Mouse (Mus musculus) limb, embryonic 13.5 days (tissue): ENCODE measurements around the gene AU040320. TPM values are rescaled to one million over a fixed set of nuclear protein-coding genes. Genes with fewer than 3 reads are reported as not detected.

Experiments used
- ATAC-seq: fragments of 200-750 bp; cut with Nextera tagmentation; 2 replicates; pipeline ENCODE4 v1.8.0; 2017; ENCODE audit warnings: low read depth, moderate number of reproducible peaks, moderate TSS enrichment; ENCODE audit not compliant: low FRiP score
- H3K27ac ChIP-seq: fragments of 300-500 bp; sonication (generic); 2 replicates; pipeline ENCODE4 v1.5.1; 2015; ENCODE audit warnings: inconsistent platforms, mild to moderate bottlenecking, moderate library complexity
- H3K27me3 ChIP-seq: fragments of 300-500 bp; sonication (generic); 2 replicates; pipeline ENCODE4 v1.6.1; 2015; ENCODE audit warnings: mild to moderate bottlenecking, inconsistent platforms
- H3K36me3 ChIP-seq: fragments of 300-500 bp; sonication (generic); 2 replicates; pipeline ENCODE4 v1.6.1; 2015; ENCODE audit warnings: inconsistent platforms, mild to moderate bottlenecking, moderate library complexity
- H3K4me1 ChIP-seq: fragments of 300-500 bp; sonication (generic); 2 replicates; pipeline ENCODE4 v1.6.1; 2015; ENCODE audit warnings: inconsistent platforms
- H3K4me2 ChIP-seq: fragments of 300-500 bp; sonication (generic); replicated peaks from 2 replicates; pipeline ENCODE4 v1.6.1; 2015; ENCODE audit warnings: inconsistent platforms, mild to moderate bottlenecking, moderate library complexity
- H3K4me3 ChIP-seq: fragments of 300-500 bp; sonication (generic); 2 replicates; pipeline ENCODE4 v1.5.1; 2015; ENCODE audit warnings: moderate library complexity, mild to moderate bottlenecking, inconsistent platforms
- H3K9ac ChIP-seq: fragments of 300-500 bp; sonication (generic); 2 replicates; pipeline ENCODE4 v1.6.1; 2015; ENCODE audit warnings: mild to moderate bottlenecking, inconsistent platforms
- H3K9me3 ChIP-seq: fragments of 300-500 bp; sonication (generic); 2 replicates; pipeline ENCODE4 v1.6.1; 2016; ENCODE audit warnings: inconsistent platforms
- WGBS: fragments of 180-500 bp; shearing (Covaris S2); methylation state at CpG from one replicate; pipeline ENCODE4 v1.1.7; 2015; 5-methylcytosine and 5-hydroxymethylcytosine counted together
- polyA plus RNA-seq: library from polyadenylated mRNA; unstranded; fragments of >200 nt; fragmentation: Nextera tagmentation; extraction: Ambion mirVana; gene quantifications from 2 replicates; pipeline ENCODE4 v1.2.1, GENCODE M21; 2015

AU040320 gene
- polyA plus RNA-seq, 1 experiment from 2014 or later = 17.6 TPM

- H3K27me3 ChIP-seq = no peaks in the 10 kb centered on the region
- 4% methylated on average over 13 of the region's 13 CpGs for WGBS
- no peaks in the 10 kb centered on the region for H3K9me3 ChIP-seq
- H3K4me2 ChIP-seq = peak overlapping the region; percentile 100
- peaks cover 47% of the 10 kb centered on the region for H3K4me1 ChIP-seq
- no peak for ATAC-seq
- H3K36me3 ChIP-seq = peaks cover 36% of the 10 kb centered on the region
- H3K9ac ChIP-seq = peak overlapping the region; percentile 84
- H3K4me3 ChIP-seq = peak overlapping the region; percentile 77
- no peak overlapping the region for H3K27ac ChIP-seq
These were observed 1.2 kb upstream of the AU040320 start for GRCm38 (mm10) chr4:126752024-126752607.

DNA sequence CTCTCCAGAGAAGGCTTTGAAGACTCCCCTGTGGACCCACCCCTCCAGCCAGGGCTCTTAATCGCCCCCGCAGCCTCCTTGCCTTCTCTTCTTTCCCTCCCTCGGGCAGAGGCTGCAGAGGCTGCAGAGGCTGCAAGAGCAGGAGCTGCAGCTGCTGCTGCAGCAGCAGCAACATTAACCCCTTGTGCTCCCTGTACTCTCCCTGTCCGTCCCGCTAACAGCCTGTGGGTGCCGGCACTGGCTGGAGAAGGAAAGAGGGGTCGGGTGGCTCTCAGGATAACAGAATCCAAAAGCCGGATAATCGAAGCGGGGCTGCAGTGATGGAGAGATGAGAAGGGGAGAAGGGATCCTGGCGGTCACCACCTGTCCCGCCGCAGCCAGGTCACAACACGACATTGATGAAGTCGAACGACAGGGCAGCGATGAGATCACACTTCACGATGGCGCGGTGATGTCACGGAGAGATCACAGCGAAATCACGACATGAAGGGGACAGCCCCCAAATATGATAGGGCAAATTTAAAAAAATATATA lies 669 bp upstream of the AU040320 start:
- ATAC-seq = 0 out of 2 replicates have a peak, but pooled peaks have one; percentile 0
- Histone ChIP-seq H3K9ac (peak overlapping the region; percentile 84), H3K27me3 (no peaks in the 10 kb centered on the region), H3K4me1 (peaks cover 47% of the 10 kb centered on the region), H3K36me3 (peaks cover 34% of the 10 kb centered on the region), H3K9me3 (no peaks in the 10 kb centered on the region), H3K27ac (0 out of 2 replicates have a peak overlapping the region, but pooled peaks have one; percentile 84), H3K4me2 (peak overlapping the region; percentile 100), H3K4me3 (peak overlapping the region; percentile 77)
- WGBS = under 1% methylated on average over 22 of the region's 23 CpGs

DNA sequence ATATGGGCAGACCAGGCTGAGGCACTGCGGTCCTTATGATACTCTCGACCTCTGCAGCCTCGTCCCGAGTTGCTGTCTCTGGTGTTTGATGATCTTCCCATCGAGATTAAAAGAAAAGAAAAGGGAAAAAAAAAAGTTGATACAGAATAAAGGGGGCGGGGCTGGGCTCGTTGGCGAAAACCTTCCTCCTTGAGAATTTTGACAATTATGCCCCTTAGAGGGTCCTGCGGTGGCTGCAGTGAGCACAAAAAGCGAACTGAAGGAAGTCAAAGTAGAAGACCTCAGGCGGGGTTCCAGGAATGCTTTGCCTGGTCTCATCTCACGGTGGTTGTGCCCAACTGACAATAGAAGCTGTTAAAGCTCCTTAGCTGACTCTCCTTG lies 877 bp downstream of the AU040320 start:
- no peaks in the 10 kb centered on the region for H3K27me3 ChIP-seq
- H3K9ac ChIP-seq = peak overlapping the region; percentile 84
- ATAC-seq = no peak
- peak overlapping the region; percentile 100 for H3K4me2 ChIP-seq
- no peaks in the 10 kb centered on the region for H3K9me3 ChIP-seq
- 1% methylated on average over 12 of the region's 12 CpGs for WGBS
- peak overlapping the region; percentile 77 for H3K4me3 ChIP-seq
- peaks cover 25% of the 10 kb centered on the region for H3K36me3 ChIP-seq
- peak overlapping the region; percentile 84; the same call in 1 of the 2 replicates for H3K27ac ChIP-seq
- peaks cover 41% of the 10 kb centered on the region for H3K4me1 ChIP-seq

DNA sequence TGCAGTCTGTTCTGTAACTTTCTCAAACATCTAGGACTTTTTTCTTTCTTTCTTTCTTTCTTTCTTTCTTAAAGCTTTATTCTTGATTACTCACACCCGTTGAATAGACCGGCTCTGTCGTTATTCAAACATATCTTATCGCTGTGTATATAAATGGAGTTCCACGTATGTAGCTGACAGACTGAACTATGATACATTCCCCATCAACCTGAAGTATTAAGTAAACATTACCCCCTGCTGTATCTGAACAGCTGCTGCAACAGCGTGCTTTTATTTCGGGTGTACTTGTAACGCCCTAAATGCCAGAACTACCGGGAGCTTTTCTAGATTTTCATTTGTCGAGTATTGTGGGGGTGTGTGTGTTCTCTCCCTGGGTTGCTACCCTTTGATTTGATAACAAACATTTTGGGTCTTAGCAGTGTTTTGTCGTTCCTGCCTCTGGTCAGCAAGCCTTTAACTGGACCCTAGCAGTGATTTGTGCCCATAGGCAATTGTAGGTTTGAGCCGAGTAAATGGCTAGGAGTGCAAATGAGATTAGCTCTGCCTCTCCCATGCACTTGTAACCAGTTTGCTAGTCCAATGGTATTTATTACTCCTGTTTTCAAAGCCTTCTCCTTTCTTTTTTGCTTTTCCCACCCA lies 1.5 kb downstream of the AU040320 start:
- Histone ChIP-seq H3K4me1 (peaks cover 34% of the 10 kb centered on the region), H3K4me2 (peak overlapping the region; percentile 100), H3K9me3 (no peaks in the 10 kb centered on the region), H3K9ac (no peak overlapping the region), H3K27me3 (no peaks in the 10 kb centered on the region), H3K36me3 (peaks cover 25% of the 10 kb centered on the region), H3K4me3 (peak overlapping the region; percentile 77), H3K27ac (no peak overlapping the region)
- ATAC-seq = no peak
- 57% methylated on average over 12 of the region's 12 CpGs for WGBS

GRCm38 (mm10) chr4:126756766-126757165 lies 3.4 kb downstream of the AU040320 start:
- 91% methylated on average over 4 of the region's 4 CpGs for WGBS

GRCm38 (mm10) chr4:126758299-126758698 lies 5.0 kb downstream of the AU040320 start:
- Histone ChIP-seq H3K9me3 (no peaks in the 10 kb centered on the region), H3K36me3 (peaks cover 27% of the 10 kb centered on the region), H3K4me1 (peaks cover 16% of the 10 kb centered on the region), H3K4me2 (no peak overlapping the region), H3K27ac (no peak overlapping the region), H3K9ac (no peak overlapping the region), H3K27me3 (no peaks in the 10 kb centered on the region), H3K4me3 (no peak overlapping the region)
- no peak for ATAC-seq
- 85% methylated on average over 5 of the region's 5 CpGs for WGBS

More at GRCm38 (mm10) chr4:126756766-126757165, 3.4 kb downstream of the AU040320 start:
- Histone ChIP-seq H3K4me3 (no peak overlapping the region), H3K27me3 (no peaks in the 10 kb centered on the region), H3K9me3 (no peaks in the 10 kb centered on the region), H3K27ac (no peak overlapping the region), H3K4me2 (no peak overlapping the region), H3K9ac (no peak overlapping the region), H3K36me3 (peaks cover 26% of the 10 kb centered on the region), H3K4me1 (peaks cover 19% of the 10 kb centered on the region)
- no peak for ATAC-seq

DNA sequence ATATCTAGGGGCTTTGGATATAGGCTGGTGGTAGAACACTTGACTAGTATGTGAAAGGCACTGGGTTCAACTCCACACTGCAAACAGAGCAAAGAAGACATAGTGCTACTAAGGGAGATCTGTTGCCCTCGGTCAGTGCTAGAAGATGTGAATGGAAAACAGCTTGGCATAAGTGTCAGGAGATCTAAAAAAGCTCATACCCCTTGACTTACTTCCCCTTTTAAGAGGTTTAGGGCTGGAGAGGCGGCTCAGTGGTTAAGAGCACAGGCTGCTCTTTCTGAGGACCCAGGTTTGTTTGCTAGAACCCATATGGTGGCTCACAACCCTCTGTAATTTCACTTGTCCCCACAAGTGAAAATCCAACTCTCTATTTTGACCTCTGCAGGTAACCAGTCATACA lies 6.1 kb downstream of the AU040320 start:
- H3K27ac ChIP-seq = no peak overlapping the region
- no peak for ATAC-seq
- H3K4me1 ChIP-seq = peaks cover 13% of the 10 kb centered on the region
- no peaks in the 10 kb centered on the region for H3K27me3 ChIP-seq
- peaks cover 30% of the 10 kb centered on the region for H3K36me3 ChIP-seq
- H3K9ac ChIP-seq = no peak overlapping the region
- no peaks in the 10 kb centered on the region for H3K9me3 ChIP-seq
- 78% methylated on average over 2 of the region's 2 CpGs for WGBS
- H3K4me3 ChIP-seq = no peak overlapping the region
- H3K4me2 ChIP-seq = no peak overlapping the region

- H3K4me3 ChIP-seq = no peak overlapping the region
- no peak overlapping the region for H3K27ac ChIP-seq
- no peak overlapping the region for H3K9ac ChIP-seq
- no peaks in the 10 kb centered on the region for H3K27me3 ChIP-seq
- H3K36me3 ChIP-seq = peaks cover 27% of the 10 kb centered on the region
- no peak overlapping the region for H3K4me2 ChIP-seq
- no peak for ATAC-seq
- no peaks in the 10 kb centered on the region for H3K9me3 ChIP-seq
- H3K4me1 ChIP-seq = peaks cover 7% of the 10 kb centered on the region; the same call in 1 of the 2 replicates
- WGBS = 52% methylated on average over 11 of the region's 11 CpGs
These were observed 9.4 kb downstream of the AU040320 start for GRCm38 (mm10) chr4:126762586-126763359.

GRCm38 (mm10) chr4:126763483-126763882 lies 10.1 kb downstream of the AU040320 start:
- no peak overlapping the region for H3K4me2 ChIP-seq
- no peaks in the 10 kb centered on the region for H3K27me3 ChIP-seq
- H3K27ac ChIP-seq = no peak overlapping the region
- no peak for ATAC-seq
- no peak overlapping the region for H3K9ac ChIP-seq
- no peak overlapping the region for H3K4me3 ChIP-seq
- H3K9me3 ChIP-seq = no peaks in the 10 kb centered on the region
- peaks cover 25% of the 10 kb centered on the region for H3K36me3 ChIP-seq
- H3K4me1 ChIP-seq = peaks cover 7% of the 10 kb centered on the region; the same call in 1 of the 2 replicates
- 75% methylated on average over 2 of the region's 2 CpGs for WGBS

- no peak for ATAC-seq
- 0 out of 2 replicates have a peak, but pooled peaks cover 5% of the 10 kb centered on the region for H3K4me1 ChIP-seq
- H3K9me3 ChIP-seq = no peaks in the 10 kb centered on the region
- H3K4me3 ChIP-seq = no peak overlapping the region
- no peak overlapping the region for H3K27ac ChIP-seq
- no peak overlapping the region for H3K4me2 ChIP-seq
- WGBS = 90% methylated on average over 9 of the region's 9 CpGs
- H3K27me3 ChIP-seq = no peaks in the 10 kb centered on the region
- H3K36me3 ChIP-seq = peaks cover 12% of the 10 kb centered on the region
- no peak overlapping the region for H3K9ac ChIP-seq
These were observed 16.6 kb downstream of the AU040320 start for GRCm38 (mm10) chr4:126769800-126770563.

DNA sequence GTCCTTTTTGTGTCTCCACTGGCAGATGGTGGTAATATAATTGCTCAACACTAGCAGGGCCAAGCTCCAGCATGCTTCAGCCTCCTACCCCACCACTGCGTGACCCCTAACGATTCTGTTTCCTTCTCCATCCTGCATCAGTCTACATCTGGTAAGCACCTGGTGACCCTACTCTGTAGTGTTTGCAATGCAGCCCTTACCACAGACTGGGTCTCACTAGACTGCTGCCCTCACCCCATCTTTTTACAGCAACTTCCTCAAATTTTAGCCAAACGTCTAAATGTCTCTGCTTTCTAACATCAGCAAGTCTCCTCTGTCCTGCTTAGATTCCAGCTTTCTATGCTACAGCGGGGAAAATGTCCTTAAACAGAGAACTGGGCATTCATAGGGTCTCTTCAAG lies 17.5 kb downstream of the AU040320 start:
- H3K4me2 ChIP-seq = no peak overlapping the region
- no peaks in the 10 kb centered on the region for H3K27me3 ChIP-seq
- no peak overlapping the region for H3K9ac ChIP-seq
- H3K4me1 ChIP-seq = peaks cover 11% of the 10 kb centered on the region; the same call in 1 of the 2 replicates
- WGBS = 49% methylated on average over 4 of the region's 4 CpGs
- H3K4me3 ChIP-seq = no peak overlapping the region
- no peak overlapping the region for H3K27ac ChIP-seq
- no peak for ATAC-seq
- no peaks in the 10 kb centered on the region for H3K9me3 ChIP-seq
- H3K36me3 ChIP-seq = peaks cover 12% of the 10 kb centered on the region
